Mouse (Mus musculus) hematopoietic multipotent progenitor cell, adult 10-12 weeks (in vitro differentiated cells): Measurements from ENCODE around the gene Calr. TPM values are rescaled to one million over a fixed set of nuclear protein-coding genes. Genes with fewer than 3 reads are reported as not detected.

Source experiments
- polyA plus RNA-seq: library from polyadenylated mRNA; stranded (reverse); fragments of >175 nt; gene quantifications from 2 replicates; pipeline ENCODE4 v1.2.3, GENCODE M21; 2012; ENCODE audit warnings: low replicate concordance

Calr gene
- polyA plus RNA-seq, result 286 and 333 TPM in 2 replicates

GRCm38 (mm10) chr8:84846722-84847572 lies at the start of gene Calr:
Calr (minus strand) TSS chr8:84846934.

GRCm38 (mm10) chr8:84893709-84894134 lies 47.0 kb upstream of the Calr start, which contains the start of gene Gcdh:
Gcdh (minus strand) TSS chr8:84893921.

GRCm38 (mm10) chr8:84871376-84872308 lies 24.9 kb upstream of the Calr start, which contains the start of gene Syce2:
Syce2 (plus strand) TSS chr8:84872111.

GRCm38 (mm10) chr8:84856864-84857441 lies 10.2 kb upstream of the Calr start, which contains the start of gene Farsa:
Farsa (plus strand) TSS chr8:84856989.

GRCm38 (mm10) chr8:84840248-84840999 lies 6.3 kb downstream of the Calr start, which contains the start of gene Rad23a:
Rad23a (minus strand) TSS chr8:84840665.

GRCm38 (mm10) chr8:84831490-84831889 lies 15.2 kb downstream of the Calr start, which contains the start of gene Gadd45gip1:
Gadd45gip1 (plus strand) TSS chr8:84831522.

GRCm38 (mm10) chr8:84822723-84823122 lies 24.0 kb downstream of the Calr start, which contains the start of gene Dand5:
Dand5 (minus strand) TSS chr8:84822823.

GRCm38 (mm10) chr8:84799999-84800831 lies 46.5 kb downstream of the Calr start, which contains the start of gene Nfix:
Nfix (minus strand) TSS chr8:84800344.

Other genes with a start within 250 kb of the Calr start
- 110 and 415 TPM in 2 replicates for gene Ier2, start 184.1 kb downstream of the Calr start, polyA plus RNA-seq
- gene Trmt1, start 160.6 kb downstream of the Calr start, polyA plus RNA-seq, result 148 and 293 TPM in 2 replicates
- 94.0 and 104 TPM in 2 replicates for gene Nacc1, start 159.1 kb downstream of the Calr start, polyA plus RNA-seq
- 180 and 253 TPM in 2 replicates for gene Lyl1, start 145.5 kb downstream of the Calr start, polyA plus RNA-seq
- gene G430095P16Rik, start 123.9 kb downstream of the Calr start, polyA plus RNA-seq, result 24.7 and 29.3 TPM in 2 replicates
- 27.0 and 31.4 TPM in 2 replicates for gene Nfix, start 46.6 kb downstream of the Calr start, polyA plus RNA-seq
- 1.8 and 2.7 TPM in 2 replicates for gene Dand5, start 24.1 kb downstream of the Calr start, polyA plus RNA-seq
- 27.9 and 40.8 TPM in 2 replicates for gene Gadd45gip1, start 15.4 kb downstream of the Calr start, polyA plus RNA-seq
- 457 and 479 TPM in 2 replicates for gene Rad23a, start 6.3 kb downstream of the Calr start, polyA plus RNA-seq
- 28.3 and 50.1 TPM in 2 replicates for gene Farsa, start 10.1 kb upstream of the Calr start, polyA plus RNA-seq
- gene Syce2, start 25.2 kb upstream of the Calr start, polyA plus RNA-seq, result 12.7 and 13.2 TPM in 2 replicates
- gene Gcdh, start 47.0 kb upstream of the Calr start, polyA plus RNA-seq, result 22.8 and 49.5 TPM in 2 replicates
- 15.8 and 107 TPM in 2 replicates for gene Klf1, start 55.0 kb upstream of the Calr start, polyA plus RNA-seq
- 13.7 and 72.9 TPM in 2 replicates for gene Dnase2a, start 61.6 kb upstream of the Calr start, polyA plus RNA-seq
- 1.4 and 2.3 TPM in 2 replicates for gene Mast1, start 90.4 kb upstream of the Calr start, polyA plus RNA-seq
- gene Rtbdn, start 100.1 kb upstream of the Calr start, polyA plus RNA-seq, result not detected in 2 replicates
- not detected in 2 replicates for gene Gm49661, start 122.5 kb upstream of the Calr start, polyA plus RNA-seq
- 10.7 and 94.5 TPM in 2 replicates for gene Prdx2, start 122.7 kb upstream of the Calr start, polyA plus RNA-seq
- 196 and 282 TPM in 2 replicates for gene Rnaseh2a, start 122.8 kb upstream of the Calr start, polyA plus RNA-seq
- 324 and 1,538 TPM in 2 replicates for gene Junb, start 131.8 kb upstream of the Calr start, polyA plus RNA-seq
- 6.5 and 8.4 TPM in 2 replicates for gene Hook2, start 143.7 kb upstream of the Calr start, polyA plus RNA-seq
- gene Best2, start 167.6 kb upstream of the Calr start, polyA plus RNA-seq, result not detected in 2 replicates
- gene Asna1, start 178.3 kb upstream of the Calr start, polyA plus RNA-seq, result 55.1 and 111 TPM in 2 replicates
- gene Trir, start 179.9 kb upstream of the Calr start, polyA plus RNA-seq, result 260 and 442 TPM in 2 replicates
- gene Tnpo2, start 190.0 kb upstream of the Calr start, polyA plus RNA-seq, result 9.5 and 12.9 TPM in 2 replicates
- 20.6 and 23.5 TPM in 2 replicates for gene Fbxw9, start 213.1 kb upstream of the Calr start, polyA plus RNA-seq
- 1.1 TPM in 1 of 2 replicates, not detected in the other for gene Gm5741, start 221.0 kb upstream of the Calr start, polyA plus RNA-seq
- 31.6 and 110 TPM in 2 replicates for gene Dhps, start 224.8 kb upstream of the Calr start, polyA plus RNA-seq
- 5.6 and 16.3 TPM in 2 replicates for gene Wdr83os, start 233.8 kb upstream of the Calr start, polyA plus RNA-seq
- gene Wdr83, start 234.4 kb upstream of the Calr start, polyA plus RNA-seq, result 8.9 and 19.5 TPM in 2 replicates
- gene Man2b1, start 236.3 kb upstream of the Calr start, polyA plus RNA-seq, result 27.4 and 79.7 TPM in 2 replicates